Mouse (Mus musculus) heart, postnatal 0 days (tissue): ENCODE results near the gene Lclat1. TPM values are rescaled to one million over a fixed set of nuclear protein-coding genes. Genes with fewer than 3 reads are reported as not detected.
A peak's percentile ranks its signal among the peaks of the same experiment; 100 is the strongest.

Experiments used
- ATAC-seq: fragments of 200-750 bp; cut with Nextera tagmentation; 2 replicates; pipeline ENCODE4 v1.8.0; 2017; ENCODE audit warnings: low read depth, moderate number of reproducible peaks, moderate library complexity; ENCODE audit not compliant: insufficient read depth
- DNase-seq: peaks from one replicate; pipeline ENCODE4 v3.0.0-alpha.2; 2016; ENCODE audit warnings: low spot score
- H3K27ac ChIP-seq: fragments of 300-500 bp; sonication (generic); 2 replicates; pipeline ENCODE4 v1.5.1; 2014; ENCODE audit warnings: low read depth, mild to moderate bottlenecking
- H3K27me3 ChIP-seq: fragments of 300-500 bp; sonication (generic); 2 replicates; pipeline ENCODE4 v1.6.1; 2014; ENCODE audit warnings: low read length, mixed read lengths; ENCODE audit not compliant: control insufficient read depth, insufficient read depth
- H3K36me3 ChIP-seq: fragments of 300-500 bp; sonication (generic); replicated peaks from 2 replicates; pipeline ENCODE4 v1.6.1; 2014; ENCODE audit warnings: low read length, mixed read lengths; ENCODE audit not compliant: control insufficient read depth, insufficient read depth
- H3K4me1 ChIP-seq: fragments of 300-500 bp; sonication (generic); 2 replicates; pipeline ENCODE4 v1.6.1; 2014; ENCODE audit warnings: antibody characterized with exemption; ENCODE audit not compliant: control insufficient read depth, insufficient read depth
- H3K4me2 ChIP-seq: fragments of 300-500 bp; sonication (generic); 2 replicates; pipeline ENCODE4 v1.6.1; 2014; ENCODE audit warnings: low read depth, mild to moderate bottlenecking, low read length, moderate library complexity
- H3K4me3 ChIP-seq: fragments of 300-500 bp; sonication (generic); 2 replicates; pipeline ENCODE4 v1.5.1; 2014; ENCODE audit warnings: low read depth, low read length
- H3K9ac ChIP-seq: fragments of 300-500 bp; sonication (generic); replicated peaks from 2 replicates; pipeline ENCODE4 v1.6.1; 2014; ENCODE audit warnings: low read depth, low read length, mixed read lengths
- H3K9me3 ChIP-seq: fragments of 300-500 bp; sonication (generic); replicated peaks from 2 replicates; pipeline ENCODE4 v1.6.1; 2016; ENCODE audit warnings: low read length; ENCODE audit not compliant: control insufficient read depth
- CTCF ChIP-seq: IDR thresholded peaks from 2 replicates; pipeline ENCODE4 v1.5.1; 2016; ENCODE audit warnings: antibody characterized with exemption, control low read depth, low read depth
- EP300 ChIP-seq: IDR thresholded peaks from 2 replicates; pipeline ENCODE4 v1.6.1; 2016; ENCODE audit warnings: antibody characterized with exemption, low read depth
- WGBS: fragments of 180-500 bp; shearing (Covaris S2); extraction: QIAGEN DNeasy Blood & Tissue Kit; methylation state at CpG from one replicate; pipeline ENCODE4 v1.1.7; 2014; 5-methylcytosine and 5-hydroxymethylcytosine counted together
- polyA plus RNA-seq: library from polyadenylated mRNA; unstranded; fragments of >200 nt; fragmentation: Nextera tagmentation; extraction: Ambion mirVana; gene quantifications from 2 replicates; pipeline ENCODE4 v1.2.1, GENCODE M21; 2015
- total RNA-seq: library from RNA; depleted of rRNA; stranded (reverse); fragments of >200 nt; gene quantifications from 2 replicates; pipeline ENCODE4 v1.2.3, GENCODE M21; 2014; ENCODE audit warnings: low replicate concordance

Lclat1 gene
- total and polyA plus RNA-seq, 2 experiments from 2014 or later = 31.5 to 218 TPM

DNA sequence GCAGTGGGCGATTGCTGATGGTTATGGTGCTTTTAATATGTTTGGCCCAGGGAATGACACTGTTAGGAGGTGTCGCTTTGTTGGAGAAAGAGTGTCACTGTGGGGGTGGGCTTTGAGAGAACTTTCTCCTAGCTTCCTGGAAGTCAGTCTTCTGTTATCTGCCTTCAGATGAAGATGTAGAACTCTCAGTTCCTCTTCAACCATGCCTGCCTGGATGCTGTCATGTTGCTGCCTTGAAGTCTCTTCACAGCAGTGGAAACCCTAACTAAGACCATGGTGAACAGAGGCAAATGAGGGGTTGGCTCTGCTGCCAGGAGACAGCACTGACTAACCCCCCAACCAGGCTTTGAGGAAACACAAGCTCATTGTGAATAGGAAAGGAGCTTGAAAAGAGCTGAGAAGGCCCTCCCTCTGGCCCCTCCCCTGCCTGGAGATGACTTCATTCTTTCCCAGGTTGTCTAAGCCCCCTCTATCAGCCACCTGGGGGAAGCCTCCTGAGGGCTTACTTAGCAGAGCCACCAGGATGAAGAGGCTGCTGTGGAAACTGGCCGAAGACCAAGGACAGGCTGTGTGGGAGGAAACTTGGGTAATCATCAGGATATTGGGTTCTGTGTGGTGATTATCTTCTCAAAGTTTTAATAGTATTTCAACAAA is 142.8 kb downstream of the Lclat1 start:
- Histone ChIP-seq H3K4me2 (no peak overlapping the region), H3K9ac (no peak overlapping the region), H3K27me3 (no peaks in the 10 kb centered on the region), H3K36me3 (no peaks in the 10 kb centered on the region), H3K9me3 (no peaks in the 10 kb centered on the region), H3K4me1 (peaks cover 22% of the 10 kb centered on the region), H3K27ac (no peak overlapping the region), H3K4me3 (no peak overlapping the region)
- DNase-seq (no peak), ATAC-seq (0 out of 2 replicates have a peak, but pooled peaks have one; percentile 20)
- WGBS = 67% methylated on average over 3 of the region's 3 CpGs
- no peak for TF ChIP-seq CTCF
- TF ChIP-seq EP300 = no peak

GRCm38 (mm10) chr17:73251142-73251502 is 143.3 kb downstream of the Lclat1 start:
- H3K9me3 ChIP-seq = no peaks in the 10 kb centered on the region
- no peak overlapping the region for H3K9ac ChIP-seq
- DNase-seq = no peak
- H3K36me3 ChIP-seq = no peaks in the 10 kb centered on the region
- WGBS = 46% methylated on average over 8 of the region's 8 CpGs
- no peak overlapping the region for H3K4me2 ChIP-seq
- TF ChIP-seq CTCF (no peak), EP300 (no peak)
- 0 out of 2 replicates have a peak overlapping the region, but pooled peaks have one; percentile 4 for H3K27ac ChIP-seq
- no peak for ATAC-seq
- H3K27me3 ChIP-seq = no peaks in the 10 kb centered on the region
- no peak overlapping the region for H3K4me3 ChIP-seq
- H3K4me1 ChIP-seq = peaks cover 22% of the 10 kb centered on the region

DNA sequence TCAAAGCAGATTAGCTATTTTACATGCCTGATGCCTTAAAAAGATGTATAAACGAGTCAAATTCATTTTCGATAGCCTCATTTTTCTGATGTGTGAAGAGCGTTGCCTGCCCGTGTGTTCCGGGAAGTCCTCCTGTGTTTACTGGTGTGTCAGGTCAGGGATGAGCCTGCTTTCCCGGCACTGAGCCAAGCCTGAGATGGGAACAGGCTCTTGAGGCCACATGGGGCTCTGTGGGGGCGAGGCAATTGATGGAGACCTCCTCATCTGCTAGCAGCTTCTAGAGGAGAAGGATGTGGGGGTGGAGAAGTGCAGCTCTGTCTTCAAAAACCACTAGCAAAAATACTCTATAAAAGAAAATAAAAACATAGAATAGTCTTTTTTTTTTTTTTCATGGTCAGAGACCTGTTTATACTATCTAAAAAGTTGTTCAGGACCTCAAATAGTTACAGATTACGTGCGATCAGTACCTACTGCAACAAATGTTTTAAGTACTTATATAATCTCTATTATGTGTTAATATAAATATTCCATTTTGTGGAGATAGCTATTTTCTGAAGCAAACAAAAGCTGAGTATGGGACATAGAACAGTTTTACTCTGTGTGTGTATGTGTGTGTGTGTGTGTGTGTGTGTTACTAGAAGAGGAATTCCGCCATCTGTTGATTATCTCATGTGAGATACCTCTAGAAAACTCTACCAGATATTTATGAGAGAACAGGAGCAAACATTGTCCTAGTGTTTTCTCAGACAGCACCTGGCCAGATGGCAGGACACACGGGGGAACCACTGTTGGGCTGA is 144.2 kb downstream of the Lclat1 start:
- H3K4me1 ChIP-seq = peaks cover 14% of the 10 kb centered on the region
- H3K27me3 ChIP-seq = no peaks in the 10 kb centered on the region
- ATAC-seq (no peak), DNase-seq (no peak)
- H3K9ac ChIP-seq = no peak overlapping the region
- H3K4me2 ChIP-seq = no peak overlapping the region
- H3K9me3 ChIP-seq = no peaks in the 10 kb centered on the region
- H3K4me3 ChIP-seq = no peak overlapping the region
- H3K36me3 ChIP-seq = no peaks in the 10 kb centered on the region
- no peak for TF ChIP-seq CTCF
- no peak for TF ChIP-seq EP300
- 53% methylated on average over 11 of the region's 11 CpGs for WGBS
- no peak overlapping the region for H3K27ac ChIP-seq

- H3K4me1 ChIP-seq = peaks cover 16% of the 10 kb centered on the region
Observed at GRCm38 (mm10) chr17:73253291-73253969, 145.6 kb downstream of the Lclat1 start.

DNA sequence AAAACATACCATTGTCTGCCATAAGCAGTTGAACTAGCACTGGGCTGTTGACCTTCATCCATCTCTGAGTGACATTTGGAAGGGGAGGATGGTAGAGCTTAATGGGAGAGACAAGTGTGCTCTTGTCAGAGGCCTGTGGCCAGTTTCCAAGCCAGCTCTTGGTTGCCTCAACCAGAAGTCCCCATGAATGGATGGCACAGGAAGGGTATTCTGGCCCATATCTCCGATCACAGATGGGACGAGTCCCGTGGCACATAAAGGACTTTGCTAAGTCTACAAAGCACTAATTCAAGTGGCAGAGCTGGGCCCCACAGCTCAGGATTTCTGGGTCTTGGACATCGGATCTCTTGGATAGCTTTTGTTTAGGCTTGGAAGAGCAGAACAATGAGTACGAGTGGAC is 148.0 kb downstream of the Lclat1 start:
- WGBS = 84% methylated on average over 5 of the region's 5 CpGs
- H3K27me3 ChIP-seq = no peaks in the 10 kb centered on the region
- H3K4me1 ChIP-seq = peaks cover 16% of the 10 kb centered on the region
- H3K9ac ChIP-seq = no peak overlapping the region
- TF ChIP-seq CTCF = no peak
- TF ChIP-seq EP300 = no peak
- ATAC-seq = no peak
- H3K36me3 ChIP-seq = no peaks in the 10 kb centered on the region
- no peak for DNase-seq
- H3K27ac ChIP-seq = no peak overlapping the region
- no peak overlapping the region for H3K4me2 ChIP-seq
- no peaks in the 10 kb centered on the region for H3K9me3 ChIP-seq
- no peak overlapping the region for H3K4me3 ChIP-seq

More at GRCm38 (mm10) chr17:73253291-73253969, 145.6 kb downstream of the Lclat1 start:
- ATAC-seq = 0 out of 2 replicates have a peak, but pooled peaks have one; percentile 19
- Histone ChIP-seq H3K4me3 (no peak overlapping the region), H3K27me3 (no peaks in the 10 kb centered on the region), H3K9ac (no peak overlapping the region), H3K9me3 (no peaks in the 10 kb centered on the region), H3K4me2 (no peak overlapping the region), H3K36me3 (no peaks in the 10 kb centered on the region), H3K27ac (no peak overlapping the region)
- TF ChIP-seq CTCF = no peak
- no peak for TF ChIP-seq EP300
- whole genome bisulfite sequencing = 62% methylated on average over 10 of the region's 10 CpGs
- peak; percentile 49 for DNase-seq
